Mouse (Mus musculus) lung, postnatal 14 days (tissue): Measurements from ENCODE around the gene Vstm4.
A peak's percentile ranks its signal among the peaks of the same experiment; 100 is the strongest.

Experiments
- DNase-seq: peaks from one replicate; pipeline ENCODE4 v3.0.0; 2021

Gene Vstm4

DNA sequence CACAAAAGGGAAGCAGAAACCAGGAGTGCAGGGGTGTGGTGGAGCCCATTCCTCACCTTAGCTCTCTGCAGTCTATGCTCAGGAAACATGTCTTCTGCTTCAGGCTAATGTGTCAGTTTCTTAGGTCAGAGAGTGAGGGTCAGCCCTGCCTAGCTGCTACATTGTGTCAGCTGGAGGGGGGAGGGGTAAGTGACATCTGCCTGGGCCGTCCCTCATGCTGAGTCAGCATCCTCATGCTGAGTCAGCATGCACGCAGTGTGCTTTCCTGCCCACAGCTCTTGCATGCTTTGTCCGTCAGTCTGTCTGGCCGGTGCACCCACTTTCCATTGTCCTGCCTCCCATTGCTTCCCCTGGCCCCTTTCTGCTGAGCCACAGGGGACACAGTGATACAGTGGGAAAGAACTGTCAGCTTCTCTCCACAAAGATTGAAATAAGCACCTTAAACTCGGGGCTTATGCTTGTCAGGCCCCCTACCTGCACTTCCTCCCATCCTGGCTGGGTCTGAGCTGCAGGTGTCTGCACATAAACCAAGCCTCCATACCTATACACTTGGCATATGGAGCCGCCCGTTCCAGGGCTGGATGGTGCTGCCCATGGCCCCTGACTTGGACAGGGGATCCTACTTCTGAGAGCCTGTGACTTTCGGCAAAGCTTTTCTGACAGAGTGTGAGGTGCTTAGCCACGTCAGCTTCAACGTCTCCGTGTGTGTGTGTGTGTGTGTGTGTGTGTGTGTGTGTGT is 3.4 kb downstream of the Vstm4 start:
- no peak for DNase-seq

DNA sequence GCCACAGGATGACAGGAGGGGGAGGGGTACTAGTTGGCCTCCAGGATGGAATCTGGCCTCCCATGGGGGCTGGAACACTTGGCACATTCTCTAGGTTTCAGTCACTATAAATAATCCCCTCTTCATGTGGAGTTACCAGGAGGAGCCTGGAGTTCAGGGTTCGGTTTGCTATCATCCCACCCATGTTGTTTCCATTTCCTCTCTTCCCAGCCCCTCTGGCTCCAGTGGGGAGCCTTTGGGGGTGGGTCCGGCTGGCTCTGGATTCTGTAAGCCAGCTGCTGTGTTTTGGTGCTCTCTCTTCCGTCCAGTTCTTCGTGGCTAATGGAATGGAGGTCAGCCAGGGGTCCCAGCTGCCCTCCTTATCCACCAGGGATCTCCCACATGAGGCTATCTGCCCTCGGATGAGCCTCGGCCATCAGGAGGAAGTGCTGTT is 4.6 kb downstream of the Vstm4 start:
- DNase-seq: peak; percentile 29

DNA sequence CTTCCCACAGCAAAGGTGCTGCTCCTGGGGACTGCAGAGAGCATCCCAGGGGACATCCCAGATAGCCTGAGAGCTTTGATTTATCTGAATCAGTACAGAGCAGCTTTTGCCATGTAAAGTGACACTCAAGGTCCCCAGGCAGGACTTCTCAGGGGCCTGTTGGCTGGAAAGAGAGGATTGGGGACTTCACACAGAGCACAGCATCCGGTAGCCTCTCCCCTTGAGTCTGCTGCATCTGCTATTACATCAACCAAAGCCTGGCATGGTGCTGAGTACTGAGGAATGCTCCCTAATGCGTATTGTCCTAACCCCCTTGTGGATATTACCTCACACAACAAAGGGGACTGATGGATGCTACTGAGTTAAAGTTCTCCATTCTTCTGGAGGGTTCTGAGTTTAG is 5.1 kb downstream of the Vstm4 start:
- no peak for DNase-seq

DNA sequence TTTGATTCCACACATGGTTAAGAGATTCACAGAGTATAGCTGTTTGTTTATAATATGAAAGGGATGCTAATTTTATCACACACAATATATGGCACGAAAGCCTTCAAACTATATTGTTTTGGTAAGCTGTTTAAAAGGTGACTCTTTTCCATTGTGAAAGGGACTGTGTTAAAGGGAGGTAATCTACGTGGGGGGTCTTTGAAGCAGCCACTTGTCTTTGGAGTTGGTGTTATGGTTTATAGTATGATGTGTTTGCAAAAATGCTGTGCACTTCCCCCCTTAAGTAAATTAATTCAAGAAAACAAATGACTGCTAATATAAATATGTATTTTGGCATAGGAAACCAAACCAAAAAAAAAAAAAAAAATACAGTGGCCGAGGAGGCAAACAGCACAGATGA is 8.8 kb downstream of the Vstm4 start:
- no peak for DNase-seq

DNA sequence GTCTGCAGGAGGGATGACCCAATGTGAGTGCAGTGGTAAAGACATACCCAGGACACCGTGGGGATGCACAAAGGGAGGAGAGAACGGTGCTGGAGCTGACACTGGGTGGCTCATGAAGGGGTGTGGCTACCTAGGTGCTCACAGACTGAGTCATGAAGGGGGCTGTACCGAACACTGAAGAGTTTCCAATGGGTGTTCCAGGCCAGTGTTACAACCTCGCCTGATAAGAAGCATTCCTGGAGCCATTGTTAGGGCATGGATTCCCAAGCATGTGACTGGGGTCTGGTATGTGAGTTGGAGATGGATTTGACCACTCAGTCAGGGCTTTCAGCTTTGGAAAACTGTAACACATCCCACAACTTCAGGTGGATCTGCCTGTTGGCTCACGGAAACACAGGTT is 15.4 kb downstream of the Vstm4 start:
- DNase-seq: no peak

DNA sequence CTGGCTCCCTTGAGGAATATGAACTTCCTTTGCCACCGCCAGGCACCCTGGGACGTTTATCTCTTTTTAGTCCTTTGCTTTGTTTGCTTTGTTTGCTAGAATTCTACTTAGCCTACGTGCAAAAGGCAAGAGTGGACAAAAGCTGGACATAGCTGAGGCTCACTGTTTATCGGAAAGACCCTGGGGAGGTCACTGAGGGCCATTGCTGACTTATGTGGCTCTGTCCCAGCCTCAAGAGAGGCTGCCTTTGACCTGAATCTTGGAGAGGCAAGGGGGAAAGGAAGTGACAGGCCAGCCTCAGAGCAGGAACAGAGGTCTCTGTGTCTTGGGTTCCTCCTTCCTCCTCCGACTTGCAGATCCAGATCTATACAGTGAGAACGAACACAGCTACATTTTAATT is 21.0 kb downstream of the Vstm4 start:
- no peak for DNase-seq

DNA sequence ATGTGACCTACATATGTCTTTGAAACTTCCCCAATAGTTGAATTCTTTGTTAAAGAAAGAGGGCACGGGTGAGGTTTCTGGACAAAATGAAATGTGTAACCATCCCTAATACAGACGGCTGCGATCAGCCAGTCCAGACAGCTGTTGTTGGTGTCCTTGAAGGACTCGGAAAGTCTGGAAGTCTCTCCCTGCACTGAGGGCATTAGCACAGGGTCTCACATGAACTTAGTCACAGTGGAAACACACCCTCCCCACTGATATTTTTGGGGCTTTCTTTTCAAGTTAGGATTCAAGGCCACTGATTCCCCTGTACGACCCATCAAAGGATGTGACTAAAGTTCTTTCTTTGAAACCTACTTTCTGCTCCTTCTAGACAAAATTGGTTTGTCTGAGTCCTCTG is 23.8 kb downstream of the Vstm4 start:
- DNase-seq: no peak

DNA sequence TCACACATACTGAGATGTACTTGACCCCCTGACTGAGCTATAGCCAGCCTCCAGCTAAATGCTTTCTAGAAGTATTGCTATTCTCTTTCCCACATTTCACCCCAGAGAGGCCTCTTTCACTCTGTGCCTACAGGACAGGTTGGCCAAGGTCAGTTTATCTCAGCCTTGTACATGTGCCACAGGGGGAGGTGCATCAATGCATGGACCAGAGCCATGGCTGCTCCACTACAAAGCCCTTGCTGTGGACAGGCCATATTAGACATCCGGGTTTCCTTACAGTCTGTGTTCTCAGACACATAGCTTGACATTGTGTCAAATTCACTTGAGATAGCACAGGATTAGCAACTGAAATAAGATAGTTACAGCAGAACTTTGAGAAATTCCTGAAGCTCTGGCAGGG is 25.1 kb downstream of the Vstm4 start:
- DNase-seq: no peak

DNA sequence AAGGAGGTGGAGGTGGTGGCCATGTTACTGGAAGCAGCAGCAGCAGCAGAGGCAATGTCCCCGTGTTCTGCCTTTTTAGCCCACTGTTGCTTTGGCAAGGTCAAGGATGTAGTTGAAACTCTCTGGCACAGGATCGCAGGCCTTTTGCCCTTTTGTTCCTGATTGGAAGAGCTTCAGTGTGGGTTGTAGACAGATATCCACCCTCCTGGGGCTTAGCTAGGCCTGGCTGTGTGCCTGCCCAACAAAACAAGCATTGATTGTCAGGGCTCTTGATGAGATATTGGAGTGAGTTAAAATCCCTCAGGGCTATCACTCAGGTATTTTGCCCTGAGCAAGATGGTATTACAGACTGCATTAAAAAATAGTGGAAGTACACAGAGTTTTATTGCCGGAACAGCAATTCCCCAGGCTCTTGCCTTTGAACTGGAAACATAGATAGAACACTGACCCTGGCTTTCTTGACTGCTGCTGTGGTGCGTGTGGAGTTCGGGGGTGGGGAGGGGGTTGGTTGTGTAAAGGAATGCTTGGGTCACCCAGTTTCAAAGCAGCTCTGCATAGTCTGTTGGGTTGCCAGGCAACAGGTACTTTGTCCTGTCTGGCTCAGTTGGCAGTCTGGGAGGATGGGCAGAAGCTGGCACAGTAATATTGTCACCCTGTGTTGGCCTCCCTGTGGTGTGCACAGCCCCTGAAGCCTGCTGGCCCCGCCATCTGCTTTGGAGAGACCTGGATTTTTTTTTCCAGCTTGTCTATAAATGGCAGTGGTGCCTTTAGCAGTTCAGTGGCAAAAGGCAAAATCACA is 32.5 kb downstream of the Vstm4 start:
- peak; percentile 41 for DNase-seq

DNA sequence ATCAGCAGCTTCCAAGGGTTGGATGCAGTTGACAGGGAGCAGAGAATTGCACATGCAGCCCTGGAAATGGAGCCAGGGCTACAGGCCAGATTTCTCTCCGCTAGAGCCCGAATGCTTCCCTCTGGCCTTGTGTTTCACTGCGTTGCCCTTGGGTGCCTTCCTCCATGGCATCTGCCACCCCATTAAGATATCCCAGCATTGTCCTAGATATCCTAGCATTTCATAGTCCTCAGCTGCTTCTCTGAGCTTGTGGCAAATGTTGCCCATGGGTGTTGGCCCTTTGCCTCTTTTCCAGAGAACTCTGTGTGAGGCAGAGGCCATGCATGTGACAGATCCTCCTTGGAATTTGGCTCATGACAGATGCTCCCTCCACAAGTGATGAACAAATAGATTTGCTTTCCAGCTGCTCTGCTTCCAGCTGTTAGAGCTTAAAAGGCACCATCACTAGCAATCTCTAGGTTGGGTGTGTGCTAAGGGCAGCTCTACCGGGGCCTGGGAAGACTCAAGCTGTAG is 37.8 kb downstream of the Vstm4 start:
- DNase-seq: peak; percentile 58

DNA sequence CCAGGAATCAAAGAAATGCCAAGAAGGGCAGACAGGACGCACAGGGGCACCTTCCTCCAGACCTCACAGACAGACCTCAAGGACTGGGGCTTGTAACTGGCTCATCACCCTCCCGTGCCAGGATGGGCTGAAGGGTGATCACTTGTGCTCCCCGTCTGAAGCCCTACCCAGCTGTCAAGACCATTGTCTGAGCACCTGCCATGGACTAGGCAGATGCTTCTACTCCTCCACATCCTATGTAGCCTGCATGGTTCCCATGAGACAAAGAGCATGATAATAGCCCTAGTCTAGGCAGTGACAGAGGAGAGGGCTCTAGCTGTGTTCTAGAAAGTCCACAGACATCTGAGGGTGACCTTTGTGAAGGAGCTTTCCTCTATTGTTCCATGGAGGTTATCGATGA is 38.3 kb downstream of the Vstm4 start:
- DNase-seq: no peak

DNA sequence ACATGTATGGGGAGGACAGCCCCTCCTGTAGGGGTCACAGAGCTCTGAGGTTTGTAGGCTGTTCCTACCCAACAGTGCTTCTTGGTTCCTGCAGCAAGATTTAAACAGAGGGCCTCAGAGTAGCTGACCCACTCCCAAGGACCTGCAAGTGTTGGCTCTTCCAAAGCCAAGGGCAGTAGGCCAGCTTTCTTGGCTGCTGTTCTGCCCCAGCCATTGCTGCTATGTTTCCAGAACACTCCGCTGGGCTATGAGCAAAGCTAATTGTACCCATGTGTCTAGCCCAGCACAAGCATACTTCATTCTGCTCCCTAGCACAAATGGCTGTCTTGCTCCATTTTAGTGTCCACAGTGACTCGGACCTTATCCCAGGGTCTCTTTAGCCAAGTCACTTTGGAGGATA is 40.3 kb downstream of the Vstm4 start:
- DNase-seq: peak; percentile 74

DNA sequence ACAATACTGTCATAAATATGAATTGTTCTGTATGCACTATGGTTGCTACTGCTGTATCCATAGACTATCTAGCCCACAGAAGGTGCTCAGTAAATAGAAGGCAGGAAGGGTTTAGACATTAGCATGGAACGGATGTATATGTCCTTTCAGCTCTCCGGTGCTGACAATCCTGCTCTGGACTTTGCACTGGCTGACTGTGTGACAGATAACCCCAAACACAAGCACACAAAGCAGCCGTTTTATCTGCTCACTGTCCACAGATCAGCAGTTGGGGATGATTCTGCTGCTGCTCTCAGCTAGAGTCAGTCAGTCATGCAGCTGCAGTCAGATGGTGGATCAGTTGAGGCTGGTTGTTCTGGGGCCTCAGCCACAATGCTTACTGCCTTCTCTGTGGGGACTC is 46.6 kb downstream of the Vstm4 start:
- no peak for DNase-seq

DNA sequence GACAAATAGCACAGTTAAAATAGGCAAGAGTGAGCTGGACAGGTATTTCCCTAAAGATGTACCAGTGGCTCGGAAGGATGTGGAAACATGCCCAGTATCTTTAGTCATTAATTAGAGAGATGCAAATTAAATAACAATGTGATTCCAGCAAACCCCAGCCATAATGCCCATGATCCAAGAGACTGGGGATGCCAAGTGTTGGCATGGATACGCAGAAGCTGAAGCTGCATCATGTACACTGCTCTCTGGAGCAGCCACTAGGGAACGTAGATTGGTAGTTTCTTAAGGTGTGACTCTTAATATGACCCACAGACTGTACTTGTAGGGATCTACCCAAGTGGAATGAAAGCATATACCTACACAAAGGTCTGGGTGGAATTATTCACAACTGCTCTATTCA is 50.0 kb downstream of the Vstm4 start:
- DNase-seq: no peak

DNA sequence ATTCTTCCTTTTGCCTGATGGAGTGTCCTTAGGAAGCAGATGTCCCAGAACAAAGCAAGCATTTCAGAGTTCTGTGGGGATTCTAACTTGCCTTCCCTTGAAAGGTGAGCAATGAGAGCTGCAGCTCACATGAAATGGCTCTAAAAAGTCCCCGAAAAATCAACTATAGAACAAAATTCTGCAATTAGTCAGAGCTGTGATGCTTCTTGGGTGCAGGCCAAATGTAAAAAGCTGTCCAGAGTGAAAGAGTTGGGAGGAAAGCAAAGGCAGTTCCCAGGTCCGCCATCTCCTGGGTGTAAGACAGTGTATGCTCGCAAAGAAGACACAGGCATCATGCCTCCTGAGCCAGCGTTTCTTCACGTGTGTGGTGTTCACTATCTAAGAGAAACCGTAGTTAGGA is 52.6 kb downstream of the Vstm4 start:
- no peak for DNase-seq

DNA sequence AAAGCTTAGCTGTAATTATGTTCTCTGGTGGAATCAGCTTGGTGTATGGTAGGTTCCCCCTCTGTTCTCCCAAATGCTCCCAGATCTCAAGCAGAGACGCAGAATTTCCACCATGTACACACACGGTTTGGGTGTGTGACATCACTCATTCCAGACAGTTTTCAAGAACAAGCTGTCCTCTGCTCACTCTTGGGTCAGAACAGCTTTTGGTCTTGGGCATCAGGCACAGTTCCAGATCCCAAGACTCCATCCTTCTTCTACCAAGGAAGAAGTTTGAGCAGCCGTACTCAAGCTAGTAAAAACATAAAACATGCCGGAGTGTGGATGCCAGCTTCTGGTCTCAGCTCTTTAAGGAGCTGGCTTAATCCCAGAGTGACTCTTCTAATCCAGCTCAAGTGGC is 54.6 kb downstream of the Vstm4 start:
- peak; percentile 38 for DNase-seq

DNA sequence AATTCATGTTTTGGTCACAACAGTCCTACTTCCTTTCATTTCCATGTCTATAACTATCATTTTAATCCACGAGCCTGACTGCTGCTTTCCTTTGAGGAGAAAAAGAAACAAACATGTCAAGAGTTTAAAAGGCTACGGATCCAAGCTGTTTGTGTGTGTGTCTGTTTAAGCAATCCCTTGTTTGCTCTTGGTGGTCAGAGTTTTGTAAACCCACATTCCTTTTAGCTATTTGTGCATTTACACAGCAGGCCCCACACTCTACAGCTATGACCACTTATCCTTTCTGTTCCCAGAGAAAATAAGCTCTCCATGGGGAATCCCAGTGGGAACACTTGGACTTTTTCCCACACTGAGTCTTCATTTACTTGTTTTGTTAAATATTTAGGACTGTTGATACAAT is 58.8 kb downstream of the Vstm4 start:
- DNase-seq: no peak

DNA sequence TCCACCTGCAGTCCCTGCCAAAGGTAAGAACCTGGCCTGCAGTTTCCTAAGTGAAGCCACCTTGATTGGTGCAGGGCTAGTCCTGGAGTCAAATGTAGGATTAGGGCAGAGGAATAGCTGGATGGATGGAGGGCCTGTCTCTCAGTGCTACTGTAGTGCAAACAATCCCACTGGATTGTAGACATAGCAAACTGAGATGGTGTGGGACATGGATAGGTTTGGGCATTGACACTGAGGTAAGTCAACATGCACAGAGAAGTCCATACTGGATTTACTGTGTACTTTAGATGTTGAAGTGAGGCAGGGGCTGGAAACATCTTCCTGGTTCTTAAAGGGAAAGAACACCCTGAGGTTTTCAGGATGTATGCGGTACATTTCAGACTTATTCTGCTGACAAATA is 61.4 kb downstream of the Vstm4 start:
- no peak for DNase-seq

DNA sequence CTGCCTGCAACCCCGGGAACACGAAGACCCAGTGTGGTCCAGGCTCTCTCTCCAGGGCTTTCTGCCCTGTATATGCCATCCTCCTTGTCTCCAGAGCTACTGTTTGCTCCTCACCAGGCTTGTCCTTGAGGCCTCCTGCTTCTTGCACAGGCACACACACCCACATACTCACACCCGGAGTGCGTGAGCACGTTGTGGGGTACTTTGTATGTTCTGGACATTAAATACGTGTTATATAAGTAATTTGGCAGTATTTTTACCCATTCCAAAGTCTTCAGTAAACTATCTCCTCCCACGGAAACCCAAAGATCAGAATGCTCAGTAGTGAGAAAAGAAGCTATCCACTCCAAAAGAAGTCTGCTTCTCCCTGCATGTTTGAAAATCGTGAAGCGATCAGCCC is 67.3 kb downstream of the Vstm4 start:
- DNase-seq: no peak

DNA sequence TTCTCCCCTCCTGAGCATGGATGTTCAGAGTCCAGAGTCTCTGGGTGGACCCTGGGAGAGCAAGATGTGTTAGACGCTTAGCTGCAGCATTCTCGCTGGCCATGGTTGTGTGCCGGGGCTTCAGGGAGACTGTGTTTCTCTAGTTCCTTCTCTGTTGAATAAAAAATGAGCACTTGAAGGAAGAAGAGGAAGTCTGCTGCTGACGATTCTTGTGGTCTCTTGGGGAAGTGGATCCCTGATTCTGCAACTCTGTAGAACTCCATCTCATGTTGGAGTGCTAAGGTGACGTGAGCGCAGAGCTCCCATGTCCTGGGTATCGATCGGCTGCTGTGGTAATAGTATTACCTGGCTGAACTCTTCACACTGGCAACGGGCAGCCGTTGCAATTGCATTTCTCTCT is 75.2 kb downstream of the Vstm4 start:
- DNase-seq: no peak

DNA sequence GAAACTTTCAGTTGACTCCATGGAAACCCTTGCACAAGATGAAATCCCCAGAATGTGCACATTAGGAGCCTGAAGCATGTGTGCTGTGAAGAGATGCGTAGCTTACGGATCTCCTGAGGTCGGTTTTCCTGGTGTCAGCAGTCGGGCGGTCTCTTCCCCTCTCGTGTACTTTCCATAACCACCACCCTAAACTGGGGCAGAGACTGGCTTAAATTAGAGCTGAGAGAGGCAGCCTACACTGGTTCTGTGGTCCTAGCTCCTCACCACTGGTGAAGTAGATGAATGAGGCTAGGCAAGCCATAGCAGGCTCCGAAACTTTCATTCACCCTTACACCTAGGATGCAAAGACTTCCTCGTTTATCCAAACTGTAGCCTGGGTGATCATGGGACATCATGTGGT is 75.7 kb downstream of the Vstm4 start:
- DNase-seq: no peak

DNA sequence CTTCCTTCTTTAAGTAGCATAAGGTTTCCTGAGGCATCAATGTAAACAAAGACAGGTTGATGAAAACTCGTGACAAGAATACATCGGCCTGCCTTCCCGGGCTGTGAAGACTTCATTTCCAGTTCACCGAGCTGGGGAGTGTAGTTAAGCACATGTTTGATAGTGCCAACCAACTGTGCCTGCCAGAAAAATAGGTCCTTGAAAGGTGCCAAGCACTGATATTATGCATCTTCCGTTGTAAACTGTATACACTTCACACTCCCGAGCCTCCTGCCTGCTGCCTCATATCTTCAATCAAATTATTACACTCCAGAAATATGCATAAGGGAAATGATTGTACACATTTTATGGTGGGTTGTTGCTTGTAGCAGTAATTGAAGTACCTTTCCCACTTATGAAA is 77.5 kb downstream of the Vstm4 start:
- no peak for DNase-seq

DNA sequence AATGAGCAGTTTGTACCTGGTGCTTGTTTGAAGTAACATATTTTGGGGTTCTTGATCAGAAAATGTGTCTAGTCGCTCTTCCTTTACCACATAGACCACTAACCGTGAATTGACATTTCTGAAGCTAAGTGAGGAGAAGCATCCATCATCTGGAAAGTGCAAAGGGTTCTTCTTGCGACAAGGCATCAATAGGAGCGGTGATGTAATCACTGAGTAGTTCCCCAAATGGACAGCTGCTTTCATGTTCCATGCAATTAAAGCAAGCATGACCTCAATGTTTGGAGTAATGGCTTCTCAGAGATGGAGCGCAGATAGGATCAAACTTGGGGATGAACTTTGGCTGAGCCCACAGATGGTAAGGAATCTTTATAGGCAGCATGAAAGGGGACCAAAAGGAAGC is 82.7 kb downstream of the Vstm4 start:
- DNase-seq: no peak

DNA sequence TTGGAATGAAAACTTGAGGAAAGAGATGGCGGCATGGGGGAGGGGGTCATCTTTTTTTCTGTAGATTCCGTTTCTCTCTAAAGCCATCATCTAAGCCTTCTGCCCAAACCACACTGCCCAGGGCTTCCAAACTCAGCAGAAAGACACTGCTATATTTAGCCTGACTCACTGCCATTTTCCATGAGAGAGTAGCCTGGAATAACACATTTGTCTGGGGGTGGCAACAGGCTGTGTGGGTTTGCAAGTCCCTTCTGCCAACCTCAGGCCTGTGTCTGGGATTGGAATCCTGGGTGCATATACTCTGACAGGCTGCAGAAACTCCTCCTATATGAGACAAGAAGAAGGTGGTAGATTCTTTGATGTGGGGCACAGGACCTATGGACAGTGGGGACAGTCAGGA is 91.0 kb downstream of the Vstm4 start:
- DNase-seq: no peak
